ENCODE assay signal across 30 mouse cellular contexts in genomic region chr1:34822003-34822402, GRCm38 (mm10).
"Had no signal": no experiment of that assay in that cellular context is flagged by ENCODE, and none has a peak within 500 bp of the region (broad histone marks: within the 10 kb centered on the region; RNA-seq: fewer than 3 reads in every experiment).

No protein-coding gene starts in this region.

- DNase-seq: left cerebral cortex, postnatal 4 days; liver; liver, embryonic 13.5 days; liver, postnatal 0 days; lung, adult 18-20 months; lung, adult 2 months; lung, embryonic 14.5 days; lung, postnatal 10 days; lung, postnatal 14 days; lung, postnatal 36 days; lung, postnatal 4 days; midbrain, embryonic 14.5 days had no signal

- H3K4me3 ChIP-seq: left cerebral cortex, adult 2 months; limb, embryonic 10.5 days; limb, embryonic 12.5 days; limb, embryonic 13.5 days; limb, embryonic 15.5 days; liver, embryonic 12.5 days; liver, embryonic 13.5 days; liver, embryonic 15.5 days; lung, embryonic 15.5 days; megakaryocyte, embryonic 14.5 days; midbrain, embryonic 12.5 days; midbrain, embryonic 13.5 days; midbrain, embryonic 15.5 days; myocyte; neural tube, embryonic 12.5 days; neural tube, embryonic 13.5 days had no signal

- H3K4me1 ChIP-seq: limb, embryonic 10.5 days; limb, embryonic 12.5 days; limb, embryonic 13.5 days; limb, embryonic 15.5 days; liver, embryonic 12.5 days; liver, embryonic 13.5 days; liver, embryonic 15.5 days; midbrain, embryonic 12.5 days; midbrain, embryonic 13.5 days; midbrain, embryonic 15.5 days; neural tube, embryonic 12.5 days had no signal

- H3K4me2 ChIP-seq: limb, embryonic 12.5 days; limb, embryonic 13.5 days; limb, embryonic 15.5 days; liver, embryonic 11.5 days; liver, embryonic 12.5 days; liver, embryonic 13.5 days; liver, embryonic 15.5 days; lung, embryonic 14.5 days; lung, embryonic 15.5 days; midbrain, embryonic 12.5 days; midbrain, embryonic 13.5 days; midbrain, embryonic 15.5 days; neural tube, embryonic 12.5 days; neural tube, embryonic 13.5 days had no signal

- H3K27ac ChIP-seq: left cerebral cortex, adult 2 months; limb, embryonic 10.5 days; limb, embryonic 12.5 days; limb, embryonic 13.5 days; limb, embryonic 15.5 days; liver, embryonic 12.5 days; liver, embryonic 13.5 days; liver, embryonic 14.5 days; liver, embryonic 15.5 days; lung, embryonic 15.5 days; midbrain, embryonic 12.5 days; midbrain, embryonic 13.5 days; midbrain, embryonic 15.5 days; neural tube, embryonic 12.5 days; neural tube, embryonic 13.5 days had no signal

- H3K27me3 ChIP-seq: limb, embryonic 12.5 days; limb, embryonic 13.5 days; limb, embryonic 15.5 days; liver, embryonic 12.5 days; liver, embryonic 13.5 days; liver, embryonic 15.5 days; lung, embryonic 15.5 days; megakaryocyte, embryonic 14.5 days; midbrain, embryonic 12.5 days; midbrain, embryonic 13.5 days; midbrain, embryonic 15.5 days; neural tube, embryonic 12.5 days; neural tube, embryonic 13.5 days had no signal

- ATAC-seq: liver, embryonic 12.5 days; liver, postnatal 0 days; midbrain, embryonic 13.5 days; midbrain, embryonic 15.5 days; midbrain, embryonic 16.5 days had no signal

- H3K9ac ChIP-seq: limb, embryonic 12.5 days; limb, embryonic 13.5 days; limb, embryonic 15.5 days; liver, embryonic 12.5 days; liver, embryonic 13.5 days; liver, embryonic 14.5 days; liver, embryonic 15.5 days; liver, postnatal 0 days; lung, embryonic 14.5 days; lung, embryonic 15.5 days; midbrain, embryonic 12.5 days; midbrain, embryonic 13.5 days; midbrain, embryonic 15.5 days; neural tube, embryonic 12.5 days; neural tube, embryonic 13.5 days had no signal

- H3K9me3 ChIP-seq: limb, embryonic 10.5 days; limb, embryonic 12.5 days; limb, embryonic 13.5 days; limb, embryonic 15.5 days; liver, embryonic 12.5 days; liver, embryonic 13.5 days; liver, embryonic 15.5 days; lung, embryonic 15.5 days; megakaryocyte, embryonic 14.5 days; midbrain, embryonic 12.5 days; midbrain, embryonic 13.5 days; midbrain, embryonic 15.5 days; neural tube, embryonic 12.5 days; neural tube, embryonic 13.5 days had no signal
